Mouse (Mus musculus) adrenal gland, postnatal 4 days (tissue): Measurements from ENCODE around the gene Cdc16. TPM values are rescaled to one million over a fixed set of nuclear protein-coding genes. Genes with fewer than 3 reads are reported as not detected.
"Not testable (repeated sequence)": the region's sequence is repeated elsewhere in the genome, so short reads cannot be mapped to it uniquely, and the experiment has no call there.

ENCODE experiments used
- DNase-seq, 2 experiments: peaks; one replicate each; pipeline ENCODE4 v3.0.0; 2021 to 2022; ENCODE audit warnings: low spot score in 2 of 2, mixed read lengths in 2 of 2
- long read RNA-seq, 2 experiments: library from polyadenylated mRNA; stranded (forward); transcript quantifications; one replicate each; pipeline ENCODE4 v2.0.0; 2021
- total RNA-seq, 2 experiments: library from RNA; stranded (reverse); gene quantifications; 2 replicates each; pipeline ENCODE4 v1.2.3; 2021

The Cdc16 gene
- 10 to 100 TPM; 68.5 to 71.7 TPM for total RNA-seq
- long read RNA-seq, experiment 1, transcript Cdc16-201 (18 exons, 2,301 nt): major isoform, 43 of 56 reads
- long read RNA-seq, experiment 1, partial matches to known transcripts: 5 of 56 reads
- long read RNA-seq, experiment 1, other reads (novel, unspliced or antisense): 7 of 56 reads
- long read RNA-seq, experiment 2, transcript Cdc16-201 (18 exons, 2,301 nt): major isoform, 99 of 123 reads
- long read RNA-seq, experiment 2, partial matches to known transcripts: 6 of 123 reads
- long read RNA-seq, experiment 2, other reads (novel, unspliced or antisense): 17 of 123 reads

DNA sequence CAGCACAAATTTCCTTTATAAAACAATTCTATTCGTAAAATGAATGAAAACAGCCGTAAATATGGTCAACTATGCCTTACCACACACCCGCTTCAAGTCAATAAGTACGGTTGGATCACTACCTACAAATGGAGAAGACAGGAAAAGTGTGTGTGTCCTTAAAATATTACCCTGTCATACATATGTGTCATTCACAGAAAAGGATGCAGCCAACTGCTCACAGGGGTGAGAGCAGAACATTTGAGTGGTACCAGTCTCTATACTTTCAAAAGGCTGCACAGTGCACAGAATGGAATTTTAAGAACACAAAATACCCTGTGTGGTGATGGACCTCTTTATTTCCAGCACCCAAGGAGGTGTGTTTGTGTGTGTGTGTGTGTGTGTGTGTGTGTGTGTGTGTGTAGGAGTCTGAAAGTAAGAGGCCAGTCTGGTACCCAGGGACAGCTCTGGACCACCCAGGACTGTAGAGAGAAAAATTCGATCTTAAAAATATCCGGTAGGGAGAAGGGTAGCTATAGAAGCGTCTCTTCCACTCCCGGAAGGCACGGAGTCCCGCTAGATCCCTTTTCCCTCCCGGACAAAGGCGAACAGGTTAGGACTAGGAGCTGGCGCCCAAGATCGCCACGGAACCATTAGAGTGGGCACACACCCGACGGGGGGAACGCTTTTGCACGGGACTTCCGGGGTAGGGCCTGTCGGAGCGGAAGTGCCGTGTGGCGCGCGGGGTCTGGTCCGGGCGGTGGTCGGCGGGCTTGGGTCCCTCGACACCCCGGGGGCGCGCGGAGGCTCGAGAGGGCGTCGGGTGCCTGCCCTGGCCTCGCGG lies at the start of gene Cdc16:
Cdc16 (plus strand) TSS at position 695 of the 823 bp plus-strand sequence.
- DNase-seq: peak; percentile 79 to 84

DNA sequence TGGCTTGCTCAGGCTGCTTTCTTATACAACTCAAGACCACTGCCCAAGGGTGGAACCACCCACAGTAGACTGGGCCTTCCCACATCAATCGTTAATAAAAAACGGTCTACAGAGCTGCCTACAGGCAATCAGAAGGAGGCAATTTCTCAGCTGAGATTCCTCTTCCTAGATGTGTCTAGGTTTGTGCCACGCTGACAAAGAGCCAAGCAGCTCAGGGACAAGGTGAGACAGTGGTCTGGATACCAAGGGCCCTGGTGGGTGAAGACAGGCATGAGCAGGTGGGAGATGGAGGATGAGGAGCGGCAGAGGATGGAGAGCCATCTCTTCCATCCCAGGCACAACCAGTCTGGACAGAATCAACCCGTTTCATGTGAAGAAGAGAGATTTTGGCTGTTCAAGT lies 49.0 kb upstream of the Cdc16 start:
- no peak for DNase-seq

DNA sequence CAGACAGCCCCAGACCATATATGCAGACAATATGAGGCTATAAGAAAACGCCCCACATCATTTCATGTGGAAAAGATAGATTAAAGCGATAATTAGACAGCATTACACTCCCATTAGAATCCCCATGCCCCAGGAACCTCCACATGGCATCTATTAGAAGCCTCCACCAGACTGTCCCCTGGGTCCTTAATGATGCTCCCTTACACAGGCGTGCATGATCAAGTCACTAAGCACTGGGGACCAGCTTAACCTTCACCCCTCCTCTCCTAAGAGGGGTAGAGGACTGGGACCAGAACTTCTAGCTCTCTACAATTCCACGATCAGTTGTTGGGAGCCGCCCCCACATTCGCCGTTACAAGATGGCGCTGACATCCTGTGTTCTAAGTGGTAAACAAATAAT lies 38.5 kb upstream of the Cdc16 start:
- DNase-seq: no peak

DNA sequence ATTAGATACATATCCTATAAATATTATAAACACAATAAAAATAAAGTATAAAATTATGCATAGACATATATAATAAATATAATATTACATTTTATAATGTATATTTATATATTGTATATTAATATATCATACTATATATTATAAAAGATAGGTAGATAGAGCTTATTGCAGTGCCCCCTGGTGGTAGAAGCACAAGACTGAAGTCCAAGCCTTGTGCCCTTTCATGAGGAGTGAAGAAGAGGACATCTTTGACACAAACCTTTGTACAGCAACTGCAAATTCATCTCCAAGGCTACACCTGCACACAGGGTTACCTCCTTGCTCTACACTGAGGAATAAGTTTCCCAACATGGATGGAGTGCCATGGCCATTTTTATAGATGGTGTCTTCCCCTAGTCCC lies 31.8 kb upstream of the Cdc16 start:
- no peak for DNase-seq

DNA sequence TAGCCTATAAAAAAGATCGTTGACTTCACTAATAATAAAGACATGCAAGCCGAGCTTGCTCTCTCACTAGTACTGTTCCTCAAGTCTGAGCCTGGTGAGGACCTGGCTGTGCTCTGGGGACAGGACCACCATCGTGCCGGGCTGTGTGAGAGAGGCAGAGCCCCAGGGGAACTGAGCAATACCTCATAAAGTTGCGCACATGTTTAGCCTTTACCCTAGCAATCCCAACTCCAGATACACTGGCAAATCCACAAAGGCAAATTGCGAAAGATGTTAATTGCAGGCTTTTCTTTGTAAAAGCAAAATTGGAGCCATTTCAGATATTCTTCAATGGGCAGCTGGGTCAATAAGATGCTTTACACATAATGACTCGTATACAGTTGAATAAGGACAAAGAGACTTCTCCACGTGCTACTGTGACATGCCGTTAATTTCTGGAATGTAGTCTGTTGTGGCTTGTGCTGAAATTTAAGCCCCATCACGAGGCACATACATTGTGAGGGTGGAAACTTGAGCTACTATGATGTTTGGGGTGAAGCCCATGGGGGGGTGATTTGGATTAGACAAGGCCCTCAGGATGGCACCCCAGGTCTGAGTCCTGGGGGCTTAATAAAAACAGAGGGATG lies 29.9 kb upstream of the Cdc16 start:
- DNase-seq: no peak

DNA sequence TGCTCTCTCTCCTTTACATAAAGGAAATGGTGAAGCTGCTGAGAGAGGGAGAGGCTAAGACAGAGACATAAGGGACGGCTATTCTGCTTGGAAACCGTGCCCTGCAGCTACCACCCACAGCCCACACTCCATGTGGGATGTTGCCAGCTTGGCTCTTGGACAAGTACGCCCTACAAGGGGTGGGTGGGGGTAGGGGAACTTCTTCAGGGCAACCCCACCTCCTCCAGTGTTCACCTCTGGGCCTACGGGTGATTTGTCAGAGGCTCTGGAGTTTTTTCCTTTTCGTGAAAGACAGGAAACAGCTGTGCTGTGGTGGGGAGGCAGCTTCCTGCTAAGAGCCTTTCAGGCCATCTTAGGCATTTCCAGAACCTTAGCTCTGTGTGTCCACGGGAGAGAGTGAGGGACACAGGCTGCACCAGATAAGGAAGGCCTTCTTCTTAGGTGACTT lies 17.1 kb upstream of the Cdc16 start:
- DNase-seq: no peak

DNA sequence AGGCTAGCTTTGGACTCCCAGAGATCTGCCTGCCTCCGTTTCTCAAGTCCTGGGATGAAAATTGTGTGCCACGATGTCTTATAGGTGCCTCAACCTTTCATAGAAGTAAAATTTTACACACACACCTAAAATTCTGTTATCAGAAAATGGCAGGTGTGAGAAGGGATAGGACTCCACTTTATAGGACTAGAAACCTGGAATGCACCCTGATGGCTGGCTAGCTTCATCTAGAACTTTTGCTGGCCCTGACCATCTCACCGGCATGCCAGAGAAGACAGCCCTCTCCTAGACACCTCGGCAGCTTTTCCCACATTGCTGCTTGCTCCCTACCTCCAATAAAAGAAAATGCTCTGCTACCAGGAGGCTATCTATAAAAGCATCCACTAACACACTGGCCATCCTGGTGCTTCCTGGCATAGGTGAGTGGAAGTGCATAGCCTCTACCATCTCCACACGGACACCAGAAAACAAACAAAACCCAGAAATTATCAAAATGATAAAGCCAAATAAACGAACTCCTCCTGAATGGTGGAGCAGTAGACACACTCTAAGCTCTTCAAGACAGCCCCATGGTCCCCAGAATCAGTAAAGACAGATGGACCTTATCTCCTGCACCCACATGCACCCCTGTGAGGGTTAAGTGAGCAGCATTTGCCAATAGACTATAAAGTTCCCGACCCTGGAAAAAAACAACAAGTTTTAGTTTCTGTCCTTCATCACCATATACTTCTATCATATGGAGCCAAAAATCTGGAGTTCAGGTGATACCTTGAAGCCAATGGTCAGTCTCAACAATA lies 16.5 kb upstream of the Cdc16 start:
- DNase-seq: no peak

DNA sequence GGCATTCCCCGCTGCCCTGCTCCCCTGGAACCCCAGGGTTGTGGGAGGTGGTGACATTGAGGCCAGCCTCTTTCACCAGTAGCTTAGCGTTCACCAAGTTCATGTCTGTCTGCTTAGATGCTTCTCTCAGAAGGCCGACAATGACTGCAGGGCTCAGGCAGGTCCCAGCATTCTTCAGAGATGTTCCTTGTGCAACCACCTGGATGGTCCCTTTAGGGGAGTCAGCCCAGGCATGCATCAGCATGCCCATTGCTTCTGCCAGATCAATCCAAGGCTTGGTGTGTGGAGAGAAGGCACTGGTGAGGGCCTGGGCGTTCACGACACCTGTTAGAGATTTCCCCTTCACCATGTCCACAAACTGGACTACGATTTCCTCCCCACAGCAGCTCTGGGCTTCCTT lies 11.3 kb upstream of the Cdc16 start:
- not testable (repeated sequence) for DNase-seq

DNA sequence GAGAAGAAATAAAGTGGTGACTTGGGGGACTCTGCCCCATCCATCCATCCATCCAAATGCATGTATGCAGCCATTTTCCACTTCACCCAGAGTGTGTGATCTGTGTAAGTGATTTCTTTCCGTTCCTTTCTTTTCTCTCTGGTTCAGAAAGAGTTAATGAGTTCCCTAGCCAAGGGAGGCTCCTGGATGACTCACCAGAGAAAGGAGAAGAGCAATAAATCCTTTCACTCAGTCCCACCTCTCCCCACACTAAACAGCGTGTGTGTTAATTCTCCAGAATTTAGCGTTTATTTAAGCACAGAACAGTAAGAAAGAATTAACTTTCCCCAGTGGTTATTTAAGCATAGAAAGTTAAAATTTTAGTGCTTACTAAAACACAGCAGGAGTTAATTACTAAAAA lies 9.8 kb upstream of the Cdc16 start:
- DNase-seq: no peak

DNA sequence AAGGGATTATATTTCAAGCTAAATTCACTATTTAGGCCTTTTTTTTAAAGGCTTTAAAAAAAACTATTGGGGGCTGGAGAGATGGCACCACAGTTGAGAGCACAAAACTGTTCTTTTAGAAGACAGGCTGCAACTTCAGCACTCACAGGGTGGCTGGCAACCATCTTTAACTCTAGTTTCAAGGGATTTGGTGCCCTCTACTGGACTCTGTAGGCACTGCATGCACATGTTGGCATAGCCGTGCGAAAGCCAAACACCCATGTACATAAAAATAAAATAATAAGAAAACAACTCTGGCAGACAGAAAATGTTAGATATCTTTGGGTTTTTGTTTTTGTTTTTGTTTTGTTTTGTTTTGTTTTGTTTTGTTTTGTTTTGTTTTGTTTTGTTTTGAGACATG lies 3.8 kb upstream of the Cdc16 start:
- peak; percentile 53 to 61 for DNase-seq

DNA sequence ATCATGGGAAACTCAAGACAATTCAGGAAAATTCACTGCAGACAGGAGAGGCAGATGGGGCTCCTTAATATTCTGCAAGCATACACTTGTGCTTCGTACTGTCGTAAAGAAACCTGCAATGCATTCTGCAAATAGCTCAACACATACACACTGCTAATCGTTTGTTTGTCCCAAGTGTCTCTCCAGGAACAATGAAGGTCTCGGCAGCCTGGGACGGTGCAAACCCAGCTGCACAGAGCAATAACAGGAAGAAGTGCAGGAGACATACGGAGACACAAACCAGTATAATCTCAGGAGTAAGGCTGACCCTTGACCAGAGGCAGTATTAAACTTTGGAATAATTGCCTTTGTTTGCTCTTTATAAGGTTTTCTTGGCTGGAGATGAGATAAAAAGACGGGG lies 996 bp upstream of the Cdc16 start:
- no peak for DNase-seq

DNA sequence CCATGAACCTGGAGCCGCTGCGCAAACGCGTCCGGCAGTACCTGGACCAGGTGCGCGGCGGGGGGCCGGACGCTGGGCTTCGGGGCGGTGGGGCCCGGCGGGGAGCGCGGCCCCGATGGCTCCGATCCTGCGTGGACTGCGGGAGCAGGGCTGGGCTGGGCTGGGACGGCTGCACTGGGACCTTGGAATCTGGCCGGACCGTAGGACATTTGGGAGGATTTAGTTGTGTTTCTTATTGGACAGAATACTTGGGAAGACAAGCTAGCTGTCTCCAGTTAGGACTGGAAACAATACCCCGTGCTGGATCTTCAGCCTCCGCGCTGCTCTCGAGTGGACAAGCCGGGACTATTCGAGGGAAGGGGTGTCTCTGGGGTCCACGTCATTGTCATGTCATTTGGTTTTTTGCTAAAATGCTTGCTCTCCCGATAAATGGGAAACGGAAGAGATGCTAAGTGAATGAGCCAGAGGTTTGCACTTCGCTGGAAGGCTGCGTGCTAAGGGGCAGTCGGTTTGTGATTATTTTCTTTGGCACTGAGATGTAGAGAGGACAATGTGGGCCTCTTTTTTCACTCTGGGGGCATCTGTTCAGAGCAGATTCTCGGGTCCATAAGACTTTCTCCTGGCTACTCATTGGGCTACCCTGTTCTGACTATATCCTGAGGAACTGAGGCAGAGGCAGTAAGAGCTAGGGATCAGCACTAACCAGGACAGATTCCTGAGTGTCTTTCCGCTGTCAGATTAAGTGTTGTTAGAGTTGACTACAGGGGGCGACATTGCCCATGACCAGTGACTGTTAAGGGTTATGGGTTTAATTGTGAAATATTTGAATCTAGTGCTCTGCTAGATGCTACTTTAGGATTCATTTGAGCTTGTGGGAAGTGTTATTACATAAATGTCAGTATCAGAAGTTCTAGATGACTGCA lies 590 bp downstream of the Cdc16 start:
- no peak for DNase-seq

DNA sequence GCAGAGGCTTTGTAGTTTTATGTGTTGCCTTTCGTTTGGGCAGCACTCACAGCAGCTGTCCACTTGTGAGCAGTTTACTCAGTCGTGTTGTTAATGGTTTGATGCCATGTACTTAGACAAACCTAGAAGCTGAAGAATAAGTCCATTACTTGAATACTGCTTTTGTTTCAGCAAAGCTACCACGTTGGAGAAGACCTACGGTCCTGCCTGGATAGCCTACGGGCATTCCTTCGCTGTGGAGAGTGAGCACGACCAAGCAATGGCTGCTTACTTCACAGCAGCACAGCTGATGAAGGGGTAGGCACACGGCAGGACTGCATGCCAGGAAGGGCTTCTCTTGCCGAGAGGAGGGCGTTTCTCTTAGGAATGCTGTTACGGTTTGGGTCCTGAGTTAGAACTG lies 11.7 kb downstream of the Cdc16 start:
- no peak for DNase-seq

DNA sequence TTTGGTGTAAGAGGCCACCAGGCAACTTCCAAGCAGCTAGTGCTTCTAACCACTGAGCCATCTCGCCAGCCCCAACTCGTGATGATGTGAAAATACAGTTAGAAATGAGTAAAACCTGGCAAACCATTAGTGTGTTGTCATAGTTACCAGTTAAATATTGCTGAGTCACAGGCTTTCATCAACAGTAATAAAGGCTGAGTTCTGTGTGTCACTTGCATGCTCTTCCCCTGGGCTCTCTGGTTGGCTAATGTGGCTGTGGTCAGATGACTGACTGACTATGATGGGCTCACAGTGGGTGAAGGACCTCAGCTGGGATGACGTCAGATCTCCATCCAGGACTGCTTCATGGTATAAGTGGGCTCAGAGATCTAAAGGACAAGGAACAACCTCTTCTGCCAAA lies 23.1 kb downstream of the Cdc16 start:
- no peak for DNase-seq

DNA sequence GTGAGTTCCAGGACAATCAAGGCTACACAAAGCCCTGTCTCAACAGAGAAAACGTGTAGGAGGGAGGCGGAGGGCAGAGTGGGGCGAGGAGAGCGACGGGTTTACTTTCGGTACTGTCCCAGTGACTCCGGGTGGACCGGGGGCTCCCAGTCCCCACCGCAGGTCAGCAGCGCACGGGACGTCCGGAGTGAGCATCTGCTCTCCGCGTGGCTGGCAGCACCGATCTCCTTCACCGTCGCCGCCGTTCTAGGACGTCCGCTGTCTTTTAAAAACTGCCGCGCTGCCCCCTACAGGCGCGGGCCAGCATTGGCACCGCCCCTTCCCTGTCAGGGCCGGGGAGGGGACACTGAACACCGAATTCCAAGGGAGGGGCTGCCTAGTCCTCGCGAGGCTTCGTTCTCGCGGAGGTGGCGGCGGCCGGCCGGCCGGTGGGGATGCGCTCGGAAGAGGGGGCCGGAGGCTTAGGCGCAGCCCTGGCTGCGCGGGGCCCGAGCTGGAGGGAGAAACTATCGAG lies 27.8 kb downstream of the Cdc16 start, which contains the start of gene Upf3a:
Upf3a (plus strand) TSS at position 366 of the 514 bp plus-strand sequence.
- peak; percentile 74 to 87 for DNase-seq

DNA sequence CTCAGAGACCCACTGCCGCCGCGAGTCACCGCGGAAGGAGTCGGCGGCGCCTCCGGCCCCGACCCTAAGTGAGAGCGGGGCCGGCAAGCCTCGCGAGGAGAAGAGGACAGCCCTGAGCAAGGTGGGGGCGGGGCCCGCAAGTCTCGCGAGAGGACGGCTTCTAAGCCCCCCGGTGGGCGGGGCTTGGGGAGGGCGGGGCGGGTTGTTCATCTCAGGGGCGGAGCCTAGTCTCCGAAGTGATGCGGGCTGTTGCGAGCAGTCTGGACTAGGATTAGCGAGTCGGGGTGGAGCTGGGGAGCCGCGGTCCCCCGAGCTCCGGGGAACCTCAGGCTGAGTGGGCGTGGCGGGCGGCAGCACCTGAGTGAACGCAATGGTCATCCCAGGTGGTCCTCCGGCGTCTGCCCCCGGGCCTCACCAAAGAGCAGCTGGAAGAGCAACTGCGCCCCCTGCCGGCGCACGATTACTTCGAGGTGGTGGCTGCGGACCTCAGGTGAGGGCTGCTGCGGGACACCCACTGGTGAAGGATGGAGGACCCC lies 28.4 kb downstream of the Cdc16 start:
- DNase-seq: peak; percentile 93 to 96

DNA sequence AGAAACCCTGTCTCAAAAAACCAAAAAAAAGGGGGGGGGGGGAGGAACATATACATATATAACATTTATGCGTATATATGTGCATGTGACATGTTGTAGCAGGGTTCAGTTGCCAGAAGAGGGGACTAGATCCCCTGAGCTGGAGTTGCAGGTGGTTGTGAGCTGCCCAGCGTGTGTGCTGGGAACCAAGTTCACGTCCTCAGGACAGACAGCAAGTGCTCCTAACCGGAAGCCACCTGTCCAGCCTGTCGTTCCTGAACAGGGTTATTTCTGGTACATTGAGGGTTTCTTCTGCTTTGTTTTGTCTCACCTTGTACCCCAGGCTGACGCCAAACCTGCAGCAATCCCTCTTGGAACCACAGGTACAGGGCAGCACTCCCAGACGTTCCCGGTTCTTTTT lies 32.1 kb downstream of the Cdc16 start:
- no peak for DNase-seq

DNA sequence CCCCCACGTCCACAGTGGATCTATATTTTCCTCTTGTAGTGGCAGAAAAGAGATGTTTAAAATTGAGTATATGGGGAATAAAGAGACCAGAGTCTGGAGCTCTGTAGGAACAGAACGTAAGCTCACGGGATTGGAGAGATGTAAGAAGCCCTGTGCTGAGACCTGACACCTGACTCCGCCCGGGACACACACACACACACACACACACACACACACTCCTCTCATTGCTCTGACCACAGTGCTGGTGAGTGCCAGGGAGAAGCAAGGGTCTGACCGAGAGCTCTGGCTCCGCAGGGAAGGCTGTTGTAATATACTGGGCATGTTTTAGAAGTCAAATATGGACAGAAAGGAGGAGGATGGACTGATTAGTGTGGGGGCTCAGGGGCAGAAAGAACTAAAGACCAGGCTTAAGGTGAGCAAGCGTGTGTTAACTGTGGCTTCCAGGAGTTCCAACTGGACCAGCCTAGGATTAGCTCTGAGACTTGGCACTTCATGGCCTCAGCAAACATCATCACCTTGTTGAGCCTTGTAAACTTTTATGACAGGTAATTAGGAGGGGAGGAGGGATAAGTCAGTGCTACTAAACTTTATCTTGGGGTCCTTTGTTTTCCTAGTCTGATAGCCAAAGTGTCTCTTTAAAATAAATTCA lies 35.7 kb downstream of the Cdc16 start:
- no peak for DNase-seq

DNA sequence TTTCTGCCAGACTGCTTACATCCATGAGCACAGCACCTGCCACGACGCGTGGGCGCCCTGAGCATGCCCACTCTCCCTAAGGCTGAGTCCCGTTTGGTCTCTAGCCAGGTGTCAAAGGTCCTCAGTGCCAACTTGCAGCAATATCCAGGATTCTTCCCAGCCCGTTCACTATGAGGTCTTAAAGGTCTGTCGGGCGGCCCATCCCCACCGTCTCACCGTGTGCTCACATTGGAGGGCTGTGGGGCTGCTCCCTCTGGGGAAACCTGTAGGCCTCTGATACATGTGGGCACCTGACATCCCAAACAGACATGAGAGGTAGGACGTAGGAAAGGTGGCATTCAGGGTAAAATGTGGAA lies 36.2 kb downstream of the Cdc16 start:
- no peak for DNase-seq
